Mouse (Mus musculus): ENCODE data around the gene Bid.

DNA sequence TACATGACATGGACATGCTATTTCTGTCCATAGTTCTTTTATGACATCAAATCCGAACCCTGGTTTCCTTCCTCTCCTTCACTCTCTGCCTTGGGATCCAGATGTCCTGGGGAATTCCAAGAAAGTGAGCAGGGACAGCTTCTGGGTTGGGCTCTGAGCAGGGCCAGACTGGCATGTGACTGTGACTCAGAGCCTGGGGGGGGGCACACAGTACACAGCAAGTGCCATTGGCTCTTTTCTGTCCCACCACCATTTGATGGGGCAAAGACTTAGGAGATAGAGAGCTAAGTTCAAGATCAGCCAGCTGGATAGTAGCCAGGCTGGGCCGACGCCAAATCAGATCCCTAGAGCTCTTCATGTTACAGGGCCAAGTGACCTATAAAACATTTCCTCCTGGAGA is 11.1 kb upstream of the Bid start:
- TF ChIP-seq POLR2A (IDR thresholded peaks at IDR 0.05; ENCODE audit: borderline replicate concordance, extremely low read depth, insufficient read depth, insufficient read length, poor library complexity, severe bottlenecking) (no peak), CTCF (IDR thresholded peaks at IDR 0.05; ENCODE audit: borderline replicate concordance, extremely low read depth, insufficient read depth, insufficient read length) (no peak)
